Mouse (Mus musculus): ENCODE results near the gene Phlda2. TPM values are rescaled to one million over a fixed set of nuclear protein-coding genes. Genes with fewer than 3 reads are reported as not detected.
A peak's percentile ranks its signal among the peaks of the same experiment; 100 is the strongest.
"Not testable (repeated sequence)": the region's sequence is repeated elsewhere in the genome, so short reads cannot be mapped to it uniquely, and the experiment has no call there.

The Phlda2 gene
- total RNA-seq (2021): not detected
- long read RNA-seq: 0 reads

- no peak for DNase-seq (ENCODE audit: low spot score in 2 of 2)
Measured at GRCm38 (mm10) chr7:143502418-143503200, at the start of gene Phlda2. Phlda2 (minus strand) TSS chr7:143503150.

- DNase-seq (ENCODE audit: low spot score in 2 of 2): no peak
Measured at GRCm38 (mm10) chr7:143549588-143550220, 46.8 kb upstream of the Phlda2 start.

- DNase-seq (ENCODE audit: low spot score in 2 of 2): peak; percentile 99 to 100
Measured at GRCm38 (mm10) chr7:143548976-143549457, 46.1 kb upstream of the Phlda2 start, which contains the start of gene Nap1l4. Nap1l4 (minus strand) TSS chr7:143549106.

GRCm38 (mm10) chr7:143548231-143548961 is 45.4 kb upstream of the Phlda2 start:
- peak in 1 of 2 experiments; percentile 18 for DNase-seq (ENCODE audit: low spot score in 2 of 2)

- no peak for DNase-seq (ENCODE audit: low spot score in 2 of 2)
Measured at GRCm38 (mm10) chr7:143546554-143546953, 43.6 kb upstream of the Phlda2 start.

GRCm38 (mm10) chr7:143544368-143544767 is 41.4 kb upstream of the Phlda2 start:
- DNase-seq (ENCODE audit: low spot score in 2 of 2): no peak

GRCm38 (mm10) chr7:143538671-143539070 is 35.7 kb upstream of the Phlda2 start:
- DNase-seq (ENCODE audit: low spot score in 2 of 2): no peak

- not testable (repeated sequence) for DNase-seq (ENCODE audit: low spot score in 2 of 2)
Measured at GRCm38 (mm10) chr7:143538229-143538628, 35.3 kb upstream of the Phlda2 start.

- DNase-seq (ENCODE audit: low spot score in 2 of 2): no peak
Measured at GRCm38 (mm10) chr7:143536251-143536650, 33.3 kb upstream of the Phlda2 start.

- no peak for DNase-seq (ENCODE audit: low spot score in 2 of 2)
Measured at GRCm38 (mm10) chr7:143533284-143533683, 30.3 kb upstream of the Phlda2 start.

GRCm38 (mm10) chr7:143532410-143532809 is 29.5 kb upstream of the Phlda2 start:
- no peak for DNase-seq (ENCODE audit: low spot score in 2 of 2)

- DNase-seq (ENCODE audit: low spot score in 2 of 2): no peak
Measured at GRCm38 (mm10) chr7:143519333-143519732, 16.4 kb upstream of the Phlda2 start.

GRCm38 (mm10) chr7:143514416-143514768 is 11.4 kb upstream of the Phlda2 start:
- no peak for DNase-seq (ENCODE audit: low spot score in 2 of 2)

- no peak for DNase-seq (ENCODE audit: low spot score in 2 of 2)
Measured at GRCm38 (mm10) chr7:143513763-143514415, 10.9 kb upstream of the Phlda2 start.

GRCm38 (mm10) chr7:143511335-143511712 is 8.4 kb upstream of the Phlda2 start:
- no peak for DNase-seq (ENCODE audit: low spot score in 2 of 2)

GRCm38 (mm10) chr7:143510593-143511334 is 7.8 kb upstream of the Phlda2 start:
- DNase-seq (ENCODE audit: low spot score in 2 of 2): no peak

GRCm38 (mm10) chr7:143509566-143509965 is 6.6 kb upstream of the Phlda2 start:
- DNase-seq (ENCODE audit: low spot score in 2 of 2): no peak

GRCm38 (mm10) chr7:143506675-143507074 is 3.7 kb upstream of the Phlda2 start:
- DNase-seq (ENCODE audit: low spot score in 2 of 2): peak in 1 of 2 experiments; percentile 60

GRCm38 (mm10) chr7:143506271-143506670 is 3.3 kb upstream of the Phlda2 start:
- no peak for DNase-seq (ENCODE audit: low spot score in 2 of 2)

- DNase-seq (ENCODE audit: low spot score in 2 of 2): peak in 1 of 2 experiments; percentile 82
Measured at GRCm38 (mm10) chr7:143505823-143506222, 2.9 kb upstream of the Phlda2 start.

Data from layer of hippocampus, adult 18-20 months (tissue).